Mouse (Mus musculus) forelimb bud, embryonic 11.5 days (tissue): ENCODE data around the gene Vmn1r111.
"Not testable (repeated sequence)": the region's sequence is repeated elsewhere in the genome, so short reads cannot be mapped to it uniquely, and the experiment has no call there.

Experiments used
- DNase-seq: peaks from one replicate; pipeline ENCODE4 v3.0.0-alpha.2; 2012; ENCODE audit warnings: low read depth, low spot score

Vmn1r111 gene

DNA sequence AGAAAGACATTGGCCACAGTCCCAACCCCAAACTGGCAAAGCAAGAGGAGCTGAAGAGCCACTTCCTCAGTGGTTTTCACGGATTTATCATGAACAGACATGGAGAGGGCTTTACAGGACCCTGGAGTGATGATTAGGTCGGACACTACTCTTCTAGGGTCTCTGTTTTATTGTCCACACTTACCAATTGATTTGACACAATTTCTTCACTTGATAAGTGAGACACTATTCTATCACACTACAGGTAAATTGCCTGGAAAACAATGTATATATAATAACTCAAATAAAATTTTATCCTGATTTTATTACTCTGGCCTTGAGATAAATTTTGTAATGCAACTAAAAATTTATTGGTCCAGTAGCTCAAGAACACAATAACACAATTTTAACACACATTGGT is at the start of gene Vmn1r111:
TSS of gene Vmn1r111 (minus strand) at position 101 of the 400 bp plus-strand sequence.
- not testable (repeated sequence) for DNase-seq

DNA sequence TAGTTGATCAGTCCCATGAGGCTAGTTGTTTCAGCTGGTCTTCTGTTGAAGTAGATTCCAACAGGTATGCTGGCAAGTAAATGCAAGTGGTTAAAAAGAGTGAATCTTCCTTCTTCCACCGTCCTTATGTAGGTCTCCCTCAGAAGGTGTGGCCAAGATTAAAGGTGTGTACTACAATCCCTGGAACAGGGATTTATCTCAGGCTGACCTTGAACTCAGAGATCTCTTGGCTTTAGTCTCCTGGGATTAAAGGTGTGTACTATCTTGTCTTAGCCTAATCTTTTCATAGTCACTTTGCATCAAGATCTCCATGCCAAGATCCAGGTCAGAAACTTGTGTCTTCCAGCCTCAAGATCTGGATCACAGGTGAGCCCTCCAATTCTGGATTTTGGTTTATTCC is 27.5 kb upstream of the Vmn1r111 start, which contains the start of gene Gm10668:
TSS of gene Gm10668 (minus strand) at position 101 of the 400 bp plus-strand sequence.
- DNase-seq = not testable (repeated sequence)

DNA sequence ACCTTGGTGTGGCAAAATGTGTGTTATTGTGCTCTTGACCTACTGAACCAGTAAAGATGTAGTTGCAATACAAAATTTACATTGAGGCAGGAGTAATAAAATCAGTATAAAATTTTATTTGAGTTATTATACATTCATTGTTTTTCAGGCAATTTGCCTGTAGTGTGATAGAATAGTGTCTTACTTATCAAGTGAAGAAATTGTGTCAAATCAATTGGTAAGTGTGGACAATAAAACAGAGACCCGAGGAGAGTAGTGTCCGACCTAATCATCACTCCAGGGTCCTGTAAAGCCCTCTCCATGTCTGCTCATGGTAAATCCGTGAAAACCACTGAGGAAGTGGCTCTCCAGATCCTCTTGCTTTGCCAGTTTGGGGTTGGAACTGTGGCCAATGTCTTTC is 34.4 kb downstream of the Vmn1r111 start, which contains the start of gene Vmn1r107:
TSS of gene Vmn1r107 (plus strand) at position 301 of the 400 bp plus-strand sequence.
- DNase-seq = not testable (repeated sequence)
